Mouse (Mus musculus) cerebellum, adult 8-10 months (tissue): ENCODE results near the gene Ggt1.

Source experiments
- DNase-seq: peaks from one replicate; pipeline ENCODE4 v3.0.0; 2022

Ggt1 gene

GRCm38 (mm10) chr10:75585876-75586552 is 24.6 kb downstream of the Ggt1 start:
- DNase-seq: peak; percentile 89

GRCm38 (mm10) chr10:75586553-75586879 is 25.1 kb downstream of the Ggt1 start:
- no peak for DNase-seq

- DNase-seq: no peak
These were observed 26.4 kb downstream of the Ggt1 start for GRCm38 (mm10) chr10:75587781-75588180.

- DNase-seq: no peak
These were observed 26.9 kb downstream of the Ggt1 start for GRCm38 (mm10) chr10:75588336-75588735.

- no peak for DNase-seq
These were observed 27.7 kb downstream of the Ggt1 start, which contains the start of gene Ggt5 for GRCm38 (mm10) chr10:75589129-75589528. Gene Ggt5 (plus strand): TSS chr10:75589340.

GRCm38 (mm10) chr10:75589651-75590050 is 28.2 kb downstream of the Ggt1 start:
- DNase-seq: no peak

GRCm38 (mm10) chr10:75591211-75591894 is 29.9 kb downstream of the Ggt1 start:
- DNase-seq: no peak

- no peak for DNase-seq
These were observed 31.2 kb downstream of the Ggt1 start for GRCm38 (mm10) chr10:75592585-75592984.

GRCm38 (mm10) chr10:75595981-75596380 is 34.6 kb downstream of the Ggt1 start:
- no peak for DNase-seq

- no peak for DNase-seq
These were observed 38.9 kb downstream of the Ggt1 start for GRCm38 (mm10) chr10:75600189-75600730.

- DNase-seq: no peak
These were observed 43.9 kb downstream of the Ggt1 start for GRCm38 (mm10) chr10:75605162-75605846.

GRCm38 (mm10) chr10:75607253-75607652 is 45.8 kb downstream of the Ggt1 start:
- DNase-seq: no peak

- no peak for DNase-seq
These were observed 47.6 kb downstream of the Ggt1 start for GRCm38 (mm10) chr10:75608975-75609374.

- DNase-seq: no peak
These were observed 49.1 kb downstream of the Ggt1 start for GRCm38 (mm10) chr10:75610486-75610885.

GRCm38 (mm10) chr10:75616044-75616443 is 54.6 kb downstream of the Ggt1 start:
- DNase-seq: no peak

- DNase-seq: no peak
These were observed 59.4 kb downstream of the Ggt1 start for GRCm38 (mm10) chr10:75620818-75621217.

GRCm38 (mm10) chr10:75625920-75626319 is 64.5 kb downstream of the Ggt1 start:
- DNase-seq: no peak

GRCm38 (mm10) chr10:75626991-75627390 is 65.6 kb downstream of the Ggt1 start:
- DNase-seq: no peak

GRCm38 (mm10) chr10:75627490-75627889 is 66.1 kb downstream of the Ggt1 start:
- no peak for DNase-seq

GRCm38 (mm10) chr10:75632633-75633032 is 71.2 kb downstream of the Ggt1 start:
- DNase-seq: no peak

- DNase-seq: no peak
These were observed 71.6 kb downstream of the Ggt1 start for GRCm38 (mm10) chr10:75633048-75633447.

GRCm38 (mm10) chr10:75633576-75634139 is 72.3 kb downstream of the Ggt1 start:
- no peak for DNase-seq

GRCm38 (mm10) chr10:75634610-75635009 is 73.2 kb downstream of the Ggt1 start:
- DNase-seq: no peak
